Mouse (Mus musculus) neural tube, embryonic 11.5 days (tissue): Measurements from ENCODE around the gene Ptpn12. TPM values are rescaled to one million over a fixed set of nuclear protein-coding genes. Genes with fewer than 3 reads are reported as not detected.

Source experiments
- ATAC-seq: fragments of 200-750 bp; cut with Nextera tagmentation; 2 replicates; pipeline ENCODE4 v1.8.0; 2017; ENCODE audit warnings: moderate number of reproducible peaks, mild to moderate bottlenecking, moderate TSS enrichment, moderate library complexity; ENCODE audit not compliant: insufficient read depth, low FRiP score, low TSS enrichment
- DNase-seq: peaks from one replicate; pipeline ENCODE4 v3.0.0-alpha.2; 2015; ENCODE audit warnings: low spot score
- H3K27ac ChIP-seq: fragments of 300-500 bp; sonication (generic); 2 replicates; pipeline ENCODE4 v1.5.1; 2014; ENCODE audit warnings: low read depth, mild to moderate bottlenecking, low read length
- H3K27me3 ChIP-seq: fragments of 300-500 bp; sonication (generic); 2 replicates; pipeline ENCODE4 v1.6.1; 2014; ENCODE audit warnings: mild to moderate bottlenecking, low read length, mixed read lengths; ENCODE audit not compliant: control insufficient read depth, insufficient read depth
- H3K36me3 ChIP-seq: fragments of 300-500 bp; sonication (generic); 2 replicates; pipeline ENCODE4 v1.6.1; 2014; ENCODE audit warnings: mild to moderate bottlenecking, low read length, moderate library complexity, mixed read lengths; ENCODE audit not compliant: control insufficient read depth, insufficient read depth
- H3K4me1 ChIP-seq: fragments of 300-500 bp; sonication (generic); 2 replicates; pipeline ENCODE4 v1.6.1; 2014; ENCODE audit warnings: low read length, mixed read lengths; ENCODE audit not compliant: control insufficient read depth, insufficient read depth
- H3K4me2 ChIP-seq: fragments of 300-500 bp; sonication (generic); 2 replicates; pipeline ENCODE4 v1.6.1; 2014; ENCODE audit warnings: low read depth, mild to moderate bottlenecking, moderate library complexity
- H3K4me3 ChIP-seq: fragments of 300-500 bp; sonication (generic); 2 replicates; pipeline ENCODE4 v1.5.1; 2014; ENCODE audit warnings: low read depth, low read length
- H3K9ac ChIP-seq: fragments of 300-500 bp; sonication (generic); 2 replicates; pipeline ENCODE4 v1.6.1; 2014; ENCODE audit warnings: mild to moderate bottlenecking, low read length
- H3K9me3 ChIP-seq: fragments of 300-500 bp; sonication (generic); 2 replicates; pipeline ENCODE4 v1.6.1; 2016; ENCODE audit warnings: low read length; ENCODE audit not compliant: control insufficient read depth
- WGBS: fragments of 180-500 bp; shearing (Covaris S2); extraction: QIAGEN DNeasy Blood & Tissue Kit; methylation state at CpG from one replicate; pipeline ENCODE4 v1.1.7; 2014; 5-methylcytosine and 5-hydroxymethylcytosine counted together
- polyA plus RNA-seq: library from polyadenylated mRNA; unstranded; fragments of >200 nt; fragmentation: Nextera tagmentation; extraction: Ambion mirVana; gene quantifications from 2 replicates; pipeline ENCODE4 v1.2.1, GENCODE M21; 2014

Ptpn12 gene
- polyA plus RNA-seq, 1 experiment from 2014 or later, result 25.9 TPM

DNA sequence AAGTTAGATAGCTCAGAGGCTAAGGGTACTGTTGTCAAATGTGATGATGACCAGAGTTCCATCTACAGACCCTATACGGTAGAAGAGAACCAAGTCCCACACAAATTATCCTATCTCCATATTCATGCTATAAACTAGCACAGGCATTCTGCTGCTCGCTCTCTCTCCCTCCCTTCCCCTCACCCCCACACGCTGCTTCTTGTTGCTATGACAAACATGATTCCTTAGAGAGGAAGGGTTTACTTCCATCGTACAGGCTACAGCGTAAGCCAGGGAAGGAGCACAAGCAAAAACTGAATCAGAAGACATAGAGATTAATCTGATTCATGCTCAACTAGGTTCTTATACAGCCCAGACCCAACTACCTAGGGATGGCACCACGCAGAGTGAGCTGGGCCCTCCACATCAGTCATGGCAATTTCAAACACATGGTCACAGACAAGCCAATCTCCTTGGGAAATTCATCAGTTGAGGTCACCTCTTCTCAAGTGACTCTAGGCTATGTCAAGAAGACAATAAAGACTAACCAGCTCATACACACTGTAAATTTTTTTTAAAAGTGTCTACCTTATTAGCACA lies 21.2 kb downstream of the Ptpn12 start:
- Histone ChIP-seq H3K27me3 (no peaks in the 10 kb centered on the region), H3K4me3 (no peak overlapping the region), H3K4me2 (no peak overlapping the region), H3K27ac (no peak overlapping the region), H3K4me1 (peaks cover 5% of the 10 kb centered on the region; the same call in 1 of the 2 replicates), H3K9ac (no peak overlapping the region), H3K36me3 (no peaks in the 10 kb centered on the region), H3K9me3 (no peaks in the 10 kb centered on the region)
- DNase-seq, result no peak
- WGBS, result 77% methylated on average over 6 of the region's 6 CpGs
- no peak for ATAC-seq

DNA sequence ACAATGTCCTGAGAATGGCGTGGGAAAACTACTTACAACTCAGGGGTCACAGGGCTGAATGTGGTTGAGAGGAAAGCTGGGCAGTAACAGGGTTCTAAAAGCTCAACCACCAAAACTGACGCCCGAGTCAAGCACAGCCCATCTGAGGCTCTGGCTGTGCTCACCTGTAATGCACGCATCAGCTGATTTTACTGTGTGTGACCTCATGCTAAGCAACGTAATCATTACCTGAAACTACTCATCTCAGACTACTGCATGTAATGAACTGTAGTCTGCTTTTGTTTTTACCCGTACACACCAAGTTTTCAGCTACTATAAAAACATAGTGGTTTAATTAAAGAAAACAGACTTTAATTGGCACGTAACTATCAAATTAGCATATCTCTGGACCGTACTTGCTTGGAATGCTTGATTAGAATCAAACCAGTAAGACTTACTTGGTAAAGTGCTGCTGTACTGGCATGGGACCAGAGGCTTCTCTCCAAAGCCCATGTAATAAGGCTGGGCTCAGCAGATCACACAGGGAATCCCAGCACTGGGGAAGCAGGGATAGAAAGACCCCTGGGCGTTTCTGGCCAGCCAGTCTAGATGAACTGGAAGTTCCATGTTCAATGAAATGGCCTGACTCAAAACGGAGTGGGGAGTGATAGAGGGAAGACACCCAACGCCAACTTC lies 22.2 kb downstream of the Ptpn12 start:
- H3K36me3 ChIP-seq, result no peaks in the 10 kb centered on the region
- no peak overlapping the region for H3K4me2 ChIP-seq
- peaks cover 5% of the 10 kb centered on the region; the same call in 1 of the 2 replicates for H3K4me1 ChIP-seq
- WGBS, result 76% methylated on average over 11 of the region's 11 CpGs
- DNase-seq (no peak), ATAC-seq (no peak)
- H3K9me3 ChIP-seq, result no peaks in the 10 kb centered on the region
- H3K27ac ChIP-seq, result no peak overlapping the region
- no peaks in the 10 kb centered on the region for H3K27me3 ChIP-seq
- H3K9ac ChIP-seq, result no peak overlapping the region
- no peak overlapping the region for H3K4me3 ChIP-seq

- Histone ChIP-seq H3K4me3 (no peak overlapping the region), H3K9me3 (no peaks in the 10 kb centered on the region), H3K4me2 (no peak overlapping the region), H3K36me3 (no peaks in the 10 kb centered on the region), H3K27ac (no peak overlapping the region), H3K27me3 (no peaks in the 10 kb centered on the region), H3K4me1 (peaks cover 5% of the 10 kb centered on the region; the same call in 1 of the 2 replicates), H3K9ac (no peak overlapping the region)
- ATAC-seq, result no peak
- 65% methylated on average over 3 of the region's 3 CpGs for WGBS
- no peak for DNase-seq
Measured at GRCm38 (mm10) chr5:21032626-21033025, 23.1 kb downstream of the Ptpn12 start.

DNA sequence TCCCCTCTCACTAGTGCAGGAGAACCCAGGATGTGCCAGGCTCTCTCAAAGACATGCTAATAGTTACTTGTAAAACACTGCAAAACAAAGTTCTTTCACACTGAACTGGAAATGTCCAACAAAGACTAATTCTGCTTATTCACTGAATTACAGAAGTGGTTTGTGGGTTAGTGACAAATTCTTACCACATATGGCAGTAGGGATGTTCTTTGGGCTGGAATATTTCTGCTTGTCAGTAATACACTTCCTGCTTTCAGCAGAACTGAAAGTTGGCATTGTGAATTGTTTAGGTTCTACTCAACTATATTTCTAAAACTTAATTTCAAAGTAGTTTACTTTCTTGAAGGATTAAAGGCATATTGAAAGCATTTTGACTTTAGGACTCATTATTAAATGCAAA lies 25.5 kb downstream of the Ptpn12 start:
- H3K4me2 ChIP-seq, result no peak overlapping the region
- DNase-seq (no peak), ATAC-seq (no peak)
- no peaks in the 10 kb centered on the region for H3K9me3 ChIP-seq
- H3K27ac ChIP-seq, result no peak overlapping the region
- no peak overlapping the region for H3K4me3 ChIP-seq
- H3K4me1 ChIP-seq, result peaks cover 5% of the 10 kb centered on the region; the same call in 1 of the 2 replicates
- H3K36me3 ChIP-seq, result no peaks in the 10 kb centered on the region
- H3K9ac ChIP-seq, result no peak overlapping the region
- no peaks in the 10 kb centered on the region for H3K27me3 ChIP-seq

GRCm38 (mm10) chr5:21017075-21017474 lies 38.6 kb downstream of the Ptpn12 start:
- H3K4me3 ChIP-seq, result no peak overlapping the region
- DNase-seq (no peak), ATAC-seq (no peak)
- H3K4me1 ChIP-seq, result no peaks in the 10 kb centered on the region
- no peak overlapping the region for H3K4me2 ChIP-seq
- no peak overlapping the region for H3K9ac ChIP-seq
- no peaks in the 10 kb centered on the region for H3K27me3 ChIP-seq
- H3K9me3 ChIP-seq, result no peaks in the 10 kb centered on the region
- no peak overlapping the region for H3K27ac ChIP-seq
- peaks cover 8% of the 10 kb centered on the region for H3K36me3 ChIP-seq
- WGBS, result 57% methylated on average over 5 of the region's 5 CpGs

- Histone ChIP-seq H3K27me3 (no peaks in the 10 kb centered on the region), H3K4me3 (no peak overlapping the region), H3K4me1 (no peaks in the 10 kb centered on the region), H3K9ac (no peak overlapping the region), H3K36me3 (peaks cover 11% of the 10 kb centered on the region), H3K27ac (no peak overlapping the region), H3K4me2 (no peak overlapping the region), H3K9me3 (no peaks in the 10 kb centered on the region)
- ATAC-seq (no peak), DNase-seq (no peak)
Measured at GRCm38 (mm10) chr5:21010908-21011307, 44.8 kb downstream of the Ptpn12 start.

GRCm38 (mm10) chr5:21002723-21003122 lies 53.0 kb downstream of the Ptpn12 start:
- DNase-seq (no peak), ATAC-seq (no peak)
- H3K9ac ChIP-seq, result no peak overlapping the region
- H3K27ac ChIP-seq, result no peak overlapping the region
- no peaks in the 10 kb centered on the region for H3K27me3 ChIP-seq
- no peaks in the 10 kb centered on the region for H3K9me3 ChIP-seq
- H3K36me3 ChIP-seq, result peaks cover 17% of the 10 kb centered on the region
- no peaks in the 10 kb centered on the region for H3K4me1 ChIP-seq
- no peak overlapping the region for H3K4me2 ChIP-seq
- WGBS, result 96% methylated on average over 6 of the region's 6 CpGs
- no peak overlapping the region for H3K4me3 ChIP-seq

DNA sequence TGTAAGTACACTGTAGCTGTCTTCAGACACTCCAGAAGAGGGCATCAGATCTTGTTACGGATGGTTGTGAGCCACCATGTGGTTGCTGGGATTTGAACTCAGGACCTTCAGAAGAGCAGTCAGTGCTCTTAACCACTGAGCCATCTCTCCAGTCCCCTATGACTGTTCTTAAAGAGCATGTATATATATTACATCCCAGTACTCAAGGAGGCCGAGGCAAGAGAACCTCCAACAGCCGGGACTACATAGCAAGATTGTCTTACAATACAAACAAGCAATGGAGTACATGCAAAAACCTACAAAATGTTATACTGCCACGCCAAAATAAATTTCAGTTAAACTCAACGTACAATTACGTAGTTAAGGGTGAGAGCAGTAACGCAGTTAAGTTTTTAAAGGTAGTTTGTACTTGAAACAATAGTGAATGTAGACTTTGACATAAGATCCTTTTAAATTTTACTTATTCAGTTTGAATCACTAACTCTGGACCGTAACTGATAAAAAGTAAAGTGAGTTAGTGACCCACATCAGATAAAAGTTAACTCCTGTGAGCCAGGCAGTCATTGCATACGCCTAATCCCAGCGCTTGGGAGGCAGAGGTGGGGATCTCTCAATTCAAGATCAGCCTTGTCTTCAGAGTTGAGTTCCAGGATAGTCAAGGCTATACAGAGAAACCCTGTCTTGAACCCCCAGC lies 53.9 kb downstream of the Ptpn12 start:
- no peak overlapping the region for H3K9ac ChIP-seq
- 95% methylated on average over 9 of the region's 10 CpGs for WGBS
- peaks cover 22% of the 10 kb centered on the region for H3K36me3 ChIP-seq
- no peaks in the 10 kb centered on the region for H3K27me3 ChIP-seq
- H3K4me2 ChIP-seq, result no peak overlapping the region
- no peak for ATAC-seq
- no peak overlapping the region for H3K4me3 ChIP-seq
- DNase-seq, result no peak
- H3K9me3 ChIP-seq, result no peaks in the 10 kb centered on the region
- no peaks in the 10 kb centered on the region for H3K4me1 ChIP-seq
- H3K27ac ChIP-seq, result no peak overlapping the region

- WGBS, result 92% methylated on average over 6 of the region's 6 CpGs
Measured at GRCm38 (mm10) chr5:20998427-20998826, 57.3 kb downstream of the Ptpn12 start.

More at GRCm38 (mm10) chr5:20998427-20998826, 57.3 kb downstream of the Ptpn12 start:
- no peak overlapping the region for H3K4me2 ChIP-seq
- H3K27ac ChIP-seq, result no peak overlapping the region
- no peaks in the 10 kb centered on the region for H3K9me3 ChIP-seq
- DNase-seq (no peak), ATAC-seq (no peak)
- H3K9ac ChIP-seq, result no peak overlapping the region
- no peaks in the 10 kb centered on the region for H3K27me3 ChIP-seq
- H3K4me1 ChIP-seq, result no peaks in the 10 kb centered on the region
- H3K36me3 ChIP-seq, result peaks cover 23% of the 10 kb centered on the region
- no peak overlapping the region for H3K4me3 ChIP-seq
